Mouse (Mus musculus): ENCODE data around the gene Fam214b. TPM values are rescaled to one million over a fixed set of nuclear protein-coding genes. Genes with fewer than 3 reads are reported as not detected.

Gene Fam214b
- polyA plus RNA-seq, 1 experiment = 79.7 TPM

DNA sequence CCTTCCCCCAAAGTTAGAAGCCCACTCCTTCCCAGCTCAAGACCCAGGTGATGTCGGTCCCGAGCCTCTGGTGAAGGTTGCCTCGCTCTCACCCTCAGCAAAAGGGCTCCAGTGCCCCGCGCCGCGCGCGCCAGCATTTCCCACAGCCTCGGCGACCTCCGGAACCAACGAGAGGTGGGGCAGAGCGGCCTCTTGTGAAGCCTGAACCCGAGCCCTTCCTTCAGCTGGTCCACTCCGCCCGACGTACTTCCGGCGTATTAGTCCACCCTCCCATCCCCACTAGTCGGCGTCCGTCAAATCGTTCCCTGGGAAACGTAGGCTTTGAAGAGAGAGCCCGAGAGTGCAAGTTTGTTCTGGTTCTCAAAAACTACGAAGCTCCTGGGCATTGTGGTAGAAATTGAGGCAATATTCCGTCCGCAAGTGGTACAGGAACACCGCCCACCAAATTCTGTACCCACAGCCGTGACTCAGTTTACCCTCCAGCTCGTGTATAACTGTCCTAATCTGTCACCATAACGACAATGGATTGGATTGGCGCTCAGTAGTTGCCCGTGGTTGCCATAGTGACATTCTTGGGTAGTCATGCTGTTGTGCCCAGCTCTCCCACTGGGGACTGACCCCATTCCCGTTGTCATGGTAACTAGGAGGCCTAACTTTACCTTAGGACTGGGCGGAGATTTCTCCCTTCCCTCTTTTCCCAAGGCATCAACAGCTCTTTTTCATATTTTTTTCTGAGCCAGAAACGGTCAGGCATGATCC, 14.6 kb downstream of the Fam214b start, which contains the start of gene Stoml2:
Stoml2 (minus strand) TSS at position 474 of the 759 bp plus-strand sequence.
- H3K36me3 ChIP-seq (replicated peaks; ENCODE audit: low read length) = peaks cover 84% of the 10 kb centered on the region
- peaks cover 48% of the 10 kb centered on the region for H3K4me1 ChIP-seq
- no peaks in the 10 kb centered on the region for H3K27me3 ChIP-seq (replicated peaks)
- TF ChIP-seq FLI1 (IDR thresholded peaks at IDR 0.05; ENCODE audit: low read length) (no peak), GATA1 (IDR thresholded peaks at IDR 0.05; ENCODE audit: borderline replicate concordance, low read length) (no peak)
- H3K9me3 ChIP-seq = no peaks in the 10 kb centered on the region
- peak within 1 kb of the TSS; percentile 96 for H3K4me3 ChIP-seq (replicated peaks)

DNA sequence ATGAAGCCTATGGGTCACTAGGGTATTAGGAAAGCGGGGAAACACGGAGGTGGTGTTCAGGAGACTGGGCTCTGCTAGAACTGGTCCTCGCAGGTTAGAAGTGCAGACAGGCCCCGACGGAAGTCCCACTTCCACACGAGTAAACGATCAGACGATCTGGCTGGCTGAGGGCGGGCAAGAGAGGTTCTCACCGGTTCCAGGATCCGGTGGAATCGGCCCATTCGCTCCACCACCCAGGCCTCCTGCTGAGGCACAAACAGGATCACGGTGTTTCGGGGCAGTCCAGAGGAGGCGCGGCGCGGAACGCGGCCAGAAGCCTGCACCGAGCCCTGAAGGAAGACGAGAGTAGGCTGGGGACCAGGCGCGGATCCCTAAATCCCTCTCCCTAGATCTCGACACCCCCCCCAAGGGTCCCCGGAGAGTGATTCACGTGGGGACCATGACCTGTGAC, 15.2 kb downstream of the Fam214b start:
- peaks cover 45% of the 10 kb centered on the region for H3K4me1 ChIP-seq
- TF ChIP-seq GATA1 (IDR thresholded peaks at IDR 0.05; ENCODE audit: borderline replicate concordance, low read length) (no peak), FLI1 (IDR thresholded peaks at IDR 0.05; ENCODE audit: low read length) (no peak)
- H3K9me3 ChIP-seq = no peaks in the 10 kb centered on the region
- no peaks in the 10 kb centered on the region for H3K27me3 ChIP-seq (replicated peaks)
- peaks cover 78% of the 10 kb centered on the region for H3K36me3 ChIP-seq (replicated peaks; ENCODE audit: low read length)
- H3K4me3 ChIP-seq (replicated peaks) = peak overlapping the region; percentile 96

DNA sequence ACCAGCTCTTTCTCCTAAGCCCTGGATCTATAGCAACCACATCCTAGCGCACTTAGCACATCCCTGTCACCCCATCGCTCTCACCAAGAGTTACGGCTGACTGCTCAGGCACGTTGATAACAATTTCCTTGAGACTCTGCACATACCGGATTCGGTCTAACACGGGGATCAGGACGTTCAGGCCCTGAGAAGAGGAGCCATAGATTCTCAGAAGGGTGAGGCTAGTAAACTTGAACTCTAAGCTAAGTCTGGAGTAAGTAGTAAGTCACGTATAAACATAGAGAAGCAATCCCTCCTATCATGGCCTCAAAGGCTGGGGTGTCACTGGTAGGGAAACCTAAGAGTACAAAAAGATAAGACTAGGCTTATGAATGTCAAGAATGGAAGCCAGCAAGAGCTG, 15.7 kb downstream of the Fam214b start:
- H3K36me3 ChIP-seq (replicated peaks; ENCODE audit: low read length) = peaks cover 73% of the 10 kb centered on the region
- peaks cover 46% of the 10 kb centered on the region for H3K4me1 ChIP-seq
- H3K9me3 ChIP-seq = no peaks in the 10 kb centered on the region
- H3K4me3 ChIP-seq (replicated peaks) = peak overlapping the region; percentile 96
- TF ChIP-seq FLI1 (IDR thresholded peaks at IDR 0.05; ENCODE audit: low read length) (no peak), GATA1 (IDR thresholded peaks at IDR 0.05; ENCODE audit: borderline replicate concordance, low read length) (no peak)
- H3K27me3 ChIP-seq (replicated peaks) = no peaks in the 10 kb centered on the region

DNA sequence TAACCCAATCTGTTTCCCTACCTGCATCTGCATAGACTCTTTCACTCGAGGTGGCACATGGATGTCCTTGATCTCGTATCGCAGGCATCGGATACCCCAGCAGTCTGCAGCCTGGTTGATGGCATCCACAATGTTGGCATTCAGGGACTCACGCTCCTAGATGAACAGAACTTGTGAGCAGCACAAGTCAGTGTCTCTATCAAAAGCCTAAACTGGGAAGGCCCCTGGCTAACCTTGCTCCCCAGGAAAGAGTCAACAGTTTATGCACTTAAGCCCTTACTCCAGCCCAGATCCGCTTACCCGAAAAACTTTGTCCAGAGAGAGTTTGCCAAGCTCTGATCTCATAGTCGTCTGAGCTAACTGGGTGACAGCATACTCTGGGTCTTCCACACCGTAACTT, 16.3 kb downstream of the Fam214b start:
- H3K9me3 ChIP-seq = no peaks in the 10 kb centered on the region
- H3K27me3 ChIP-seq (replicated peaks) = no peaks in the 10 kb centered on the region
- TF ChIP-seq FLI1 (IDR thresholded peaks at IDR 0.05; ENCODE audit: low read length) = no peak
- TF ChIP-seq GATA1 (IDR thresholded peaks at IDR 0.05; ENCODE audit: borderline replicate concordance, low read length) = no peak
- H3K4me1 ChIP-seq = peaks cover 51% of the 10 kb centered on the region
- peaks cover 68% of the 10 kb centered on the region for H3K36me3 ChIP-seq (replicated peaks; ENCODE audit: low read length)
- H3K4me3 ChIP-seq (replicated peaks) = peak overlapping the region; percentile 96

DNA sequence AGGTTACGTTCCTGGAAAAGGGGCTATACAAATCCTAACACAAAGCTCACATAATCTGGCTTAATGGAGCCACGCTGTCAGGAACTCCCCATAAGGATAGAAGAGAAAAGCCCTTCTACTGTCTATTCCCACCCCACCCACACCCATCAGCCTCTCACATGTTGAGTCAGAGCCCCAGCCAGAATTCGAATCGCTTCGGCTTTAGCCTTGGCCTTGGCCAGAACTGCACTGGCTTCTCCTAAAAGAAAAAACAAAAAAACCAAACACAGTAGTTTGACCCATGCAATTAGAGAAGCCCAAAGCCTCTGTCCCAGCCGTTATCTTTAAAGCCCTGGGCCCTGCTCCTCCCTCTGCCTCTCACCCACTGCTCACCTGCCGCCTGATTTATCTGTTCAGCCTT, 16.9 kb downstream of the Fam214b start:
- Histone ChIP-seq H3K4me3 (replicated peaks) (no peak overlapping the region), H3K36me3 (replicated peaks; ENCODE audit: low read length) (peaks cover 68% of the 10 kb centered on the region), H3K9me3 (no peaks in the 10 kb centered on the region), H3K4me1 (peaks cover 54% of the 10 kb centered on the region), H3K27me3 (replicated peaks) (no peaks in the 10 kb centered on the region)
- TF ChIP-seq FLI1 (IDR thresholded peaks at IDR 0.05; ENCODE audit: low read length) (no peak), GATA1 (IDR thresholded peaks at IDR 0.05; ENCODE audit: borderline replicate concordance, low read length) (no peak)

DNA sequence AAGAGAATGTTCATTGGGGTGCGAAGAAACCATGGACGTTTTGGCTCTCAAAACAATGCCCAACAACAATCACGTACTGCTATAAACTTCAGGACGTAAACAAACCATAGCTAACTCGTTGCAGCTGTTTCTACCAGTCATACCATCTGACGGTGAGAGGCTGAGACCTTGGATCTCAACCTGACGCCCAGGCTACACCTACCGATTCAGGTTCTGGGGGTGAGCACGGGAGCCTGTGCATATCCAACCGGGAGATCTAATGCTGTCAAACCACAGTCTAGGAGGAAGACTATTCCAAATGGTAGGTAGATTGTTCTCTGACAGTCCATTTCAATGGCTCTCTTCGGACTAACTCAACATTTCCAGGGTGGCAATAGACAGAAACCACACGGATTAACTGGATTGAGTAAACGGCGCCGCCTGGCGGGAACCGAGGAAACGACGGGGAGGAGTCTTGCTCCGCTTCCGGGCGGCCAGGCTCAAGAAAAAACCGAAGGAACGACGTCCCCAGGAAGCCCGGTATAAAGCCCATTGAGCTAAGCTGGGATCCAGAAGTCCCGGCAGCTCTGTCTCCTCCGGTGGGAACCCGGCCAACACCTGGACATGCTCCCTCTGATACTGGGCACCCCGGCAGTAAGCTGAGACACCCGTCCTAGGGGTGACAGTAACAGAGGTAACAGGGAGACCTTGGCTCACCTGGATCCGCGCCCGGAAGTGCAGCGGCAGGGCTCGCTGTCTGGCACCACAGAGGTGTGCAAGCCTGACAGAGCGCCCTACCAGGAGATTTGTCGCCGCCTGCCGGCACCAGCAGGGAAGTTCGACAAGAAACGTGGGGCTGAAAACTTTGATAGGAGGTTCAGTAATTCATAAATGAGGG, 20.7 kb downstream of the Fam214b start, which contains the start of gene Pigo:
Pigo (minus strand) TSS at position 736 of the 877 bp plus-strand sequence.
- no peak for TF ChIP-seq FLI1 (IDR thresholded peaks at IDR 0.05; ENCODE audit: low read length)
- no peak for TF ChIP-seq GATA1 (IDR thresholded peaks at IDR 0.05; ENCODE audit: borderline replicate concordance, low read length)
- Histone ChIP-seq H3K27me3 (replicated peaks) (no peaks in the 10 kb centered on the region), H3K9me3 (no peaks in the 10 kb centered on the region), H3K36me3 (replicated peaks; ENCODE audit: low read length) (peaks cover 83% of the 10 kb centered on the region), H3K4me1 (peaks cover 42% of the 10 kb centered on the region), H3K4me3 (replicated peaks) (peak within 1 kb of the TSS; percentile 96)

DNA sequence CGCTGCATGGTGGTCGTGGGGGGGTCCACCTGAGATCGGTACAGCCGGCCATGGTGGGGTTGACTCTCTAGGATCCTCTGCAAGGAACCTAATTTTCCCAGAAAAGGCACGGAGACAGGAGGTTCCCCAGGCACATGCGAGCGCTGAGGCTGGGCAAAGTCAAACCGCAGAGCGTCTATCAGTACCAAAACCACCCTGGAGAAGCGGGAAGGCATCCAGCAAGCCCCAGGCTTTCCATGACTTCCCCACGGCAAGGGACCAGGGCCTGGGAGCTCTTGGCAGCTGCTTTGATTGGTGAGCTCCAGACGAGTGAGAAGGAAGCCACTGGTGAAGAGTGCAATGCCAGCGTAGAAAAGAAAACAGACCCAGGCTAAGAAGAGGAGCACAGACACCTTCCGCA, 21.3 kb downstream of the Fam214b start:
- peak overlapping the region; percentile 96 for H3K4me3 ChIP-seq (replicated peaks)
- TF ChIP-seq GATA1 (IDR thresholded peaks at IDR 0.05; ENCODE audit: borderline replicate concordance, low read length) = no peak
- no peak for TF ChIP-seq FLI1 (IDR thresholded peaks at IDR 0.05; ENCODE audit: low read length)
- H3K27me3 ChIP-seq (replicated peaks) = no peaks in the 10 kb centered on the region
- peaks cover 83% of the 10 kb centered on the region for H3K36me3 ChIP-seq (replicated peaks; ENCODE audit: low read length)
- peaks cover 39% of the 10 kb centered on the region for H3K4me1 ChIP-seq
- H3K9me3 ChIP-seq = no peaks in the 10 kb centered on the region

DNA sequence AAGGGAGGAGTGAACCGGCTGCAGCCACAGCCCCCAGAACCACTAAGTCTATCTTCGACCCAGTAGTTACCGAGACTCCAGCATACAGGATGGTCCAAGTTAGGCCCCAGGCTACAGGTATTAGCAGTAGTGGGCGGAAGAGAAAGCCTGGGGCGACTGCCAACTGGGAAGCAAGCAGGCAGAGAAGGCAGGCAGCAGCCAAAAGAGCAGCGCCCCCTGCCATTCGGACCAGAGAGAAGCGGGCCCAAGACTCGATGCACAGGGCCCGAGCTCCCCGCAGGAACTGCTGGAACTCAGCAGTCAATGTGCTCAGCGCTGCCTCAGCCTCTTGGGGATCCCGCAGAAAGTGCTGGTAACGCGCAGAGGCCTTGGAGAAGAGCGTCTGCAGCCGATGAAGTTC, 24.7 kb downstream of the Fam214b start:
- Histone ChIP-seq H3K4me1 (peaks cover 34% of the 10 kb centered on the region), H3K4me3 (replicated peaks) (no peak overlapping the region), H3K36me3 (replicated peaks; ENCODE audit: low read length) (peaks cover 79% of the 10 kb centered on the region), H3K27me3 (replicated peaks) (no peaks in the 10 kb centered on the region), H3K9me3 (no peaks in the 10 kb centered on the region)
- no peak for TF ChIP-seq GATA1 (IDR thresholded peaks at IDR 0.05; ENCODE audit: borderline replicate concordance, low read length)

DNA sequence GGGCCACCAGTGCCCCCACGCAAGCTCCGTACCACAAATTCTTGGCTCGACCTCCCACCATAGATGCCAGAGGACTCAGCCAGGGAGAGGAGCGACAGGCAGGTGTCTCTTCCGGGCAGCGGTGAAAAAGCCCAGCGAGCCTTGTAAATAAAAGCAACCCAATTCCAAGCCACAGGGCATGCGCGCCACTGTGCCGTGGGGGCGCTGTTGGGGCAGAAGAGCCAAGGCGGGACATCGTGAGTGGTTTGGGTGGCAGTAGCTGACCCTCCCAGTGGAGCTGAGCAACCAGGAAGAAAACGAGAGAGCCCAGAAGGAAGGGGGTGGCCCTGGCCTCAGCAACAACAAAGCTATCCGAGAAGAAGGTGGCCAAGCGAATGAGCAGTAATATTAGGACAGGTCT, 25.1 kb downstream of the Fam214b start:
- Histone ChIP-seq H3K27me3 (replicated peaks) (no peaks in the 10 kb centered on the region), H3K9me3 (no peaks in the 10 kb centered on the region), H3K36me3 (replicated peaks; ENCODE audit: low read length) (peaks cover 79% of the 10 kb centered on the region), H3K4me3 (replicated peaks) (no peak overlapping the region), H3K4me1 (peaks cover 32% of the 10 kb centered on the region)
- no peak for TF ChIP-seq FLI1 (IDR thresholded peaks at IDR 0.05; ENCODE audit: low read length)
- TF ChIP-seq GATA1 (IDR thresholded peaks at IDR 0.05; ENCODE audit: borderline replicate concordance, low read length) = no peak

Measured in megakaryocyte, embryonic 14.5 days (primary cell).